ENCODE assay signal across 8 mouse cellular contexts in the genomic region with DNA sequence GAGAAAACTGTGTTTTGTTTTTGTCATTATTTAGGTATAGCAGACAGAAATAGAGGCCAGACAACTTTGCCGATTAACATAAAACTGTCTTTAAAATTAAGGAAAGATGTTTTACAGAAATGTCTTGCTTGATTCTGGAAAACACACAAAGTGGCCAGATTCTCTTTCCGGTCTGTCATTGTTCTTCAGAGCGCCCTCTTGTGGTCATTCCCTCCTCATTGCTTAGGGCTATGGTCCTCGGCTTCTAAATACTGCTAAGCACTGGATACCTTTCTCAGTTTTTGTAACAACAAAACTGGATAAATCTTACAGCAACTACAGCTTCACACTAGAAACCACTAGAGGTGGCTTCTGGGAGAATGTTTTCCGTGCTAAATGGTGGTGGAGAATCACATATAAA.
DNase-seq lines count a peak whose midpoint lies in the region; ATAC-seq and TF ChIP-seq lines count a peak whose summit lies in the region.

No protein-coding gene starts in this region.

- no peak overlapping the region for H3K4me3 ChIP-seq in hindbrain, embryonic 10.5 days
- H3K4me3 ChIP-seq in hindbrain, embryonic 13.5 days = no peak overlapping the region
- H3K4me3 ChIP-seq in G1E (ENCODE audit: low read depth, low read length) = no peak overlapping the region

- no peak overlapping the region for H3K27ac ChIP-seq in hindbrain, embryonic 10.5 days
- no peak overlapping the region for H3K27ac ChIP-seq in hindbrain, embryonic 13.5 days

- intact Hi-C loops in gastrocnemius, postnatal 14 days (cut with DNase I; ENCODE audit: low total_unique reads) = no loop called here
- intact Hi-C loops in left cerebral cortex, postnatal 36 days (cut with DNase I) = loop anchor here (5.0 kb wide), 1 partner anchor 1116 kb away; no protein-coding TSS in a partner anchor

- H3K4me2 ChIP-seq in hindbrain, embryonic 13.5 days = no peak overlapping the region

- 0 out of 2 replicates have a peak, but pooled peaks have one; percentile 18 for TF ChIP-seq CTCF in G1E (IDR thresholded peaks at IDR 0.05; ENCODE audit: low read depth, low read length)

- ATAC-seq in hindbrain, embryonic 13.5 days (ENCODE audit: low FRiP score) = no peak
- no peak for ATAC-seq in G1E (ENCODE audit: extremely low read depth, insufficient number of reproducible peaks, low FRiP score, poor library complexity, severe bottlenecking)
- no peak for ATAC-seq in monocyte, adult 5-6 weeks (replicated peaks; ENCODE audit: insufficient number of reproducible peaks, low FRiP score, low TSS enrichment, poor library complexity, severe bottlenecking)

- 37% methylated on average over 5 of the region's 5 CpGs for WGBS in hindbrain, embryonic 10.5 days
- 45% methylated on average over 5 of the region's 5 CpGs for WGBS in hindbrain, embryonic 13.5 days

- H3K9ac ChIP-seq in hindbrain, embryonic 13.5 days = no peak overlapping the region

- H3K27me3 ChIP-seq in hindbrain, embryonic 10.5 days (ENCODE audit: insufficient read depth, poor library complexity, severe bottlenecking) = no peaks in the 10 kb centered on the region
- H3K27me3 ChIP-seq in hindbrain, embryonic 13.5 days = no peaks in the 10 kb centered on the region
- no peaks in the 10 kb centered on the region for H3K27me3 ChIP-seq in G1E (ENCODE audit: insufficient read depth, low read length)

- peak; percentile 36 for DNase-seq in hindbrain, embryonic 10.5 days (ENCODE audit: low spot score)
- no peak for DNase-seq in G1E (ENCODE audit: low spot score)
- peak; percentile 10 for DNase-seq in c-Kit-positive CD71-positive TER-119-positive erythroid progenitor cells, embryonic 14.5 days (ENCODE audit: low spot score)
- DNase-seq in gastrocnemius, postnatal 14 days = peak; percentile 14
- DNase-seq in left cerebral cortex, postnatal 36 days (ENCODE audit: low spot score in 2 of 2) = peak; percentile 37 to 43
- DNase-seq in retina, adult 2 months (ENCODE audit: low read depth, low spot score) = peak; percentile 22

- peaks cover 5% of the 10 kb centered on the region; the same call in 1 of the 2 replicates for H3K4me1 ChIP-seq in hindbrain, embryonic 10.5 days (replicated peaks)
- H3K4me1 ChIP-seq in hindbrain, embryonic 13.5 days (replicated peaks) = no peaks in the 10 kb centered on the region
- H3K4me1 ChIP-seq in G1E (ENCODE audit: insufficient read depth, low read depth, low read length) = no peaks in the 10 kb centered on the region

- H3K36me3 ChIP-seq in hindbrain, embryonic 10.5 days = no peaks in the 10 kb centered on the region
- H3K36me3 ChIP-seq in hindbrain, embryonic 13.5 days = no peaks in the 10 kb centered on the region
- H3K36me3 ChIP-seq in G1E (replicated peaks) = no peaks in the 10 kb centered on the region

- no peaks in the 10 kb centered on the region for H3K9me3 ChIP-seq in hindbrain, embryonic 10.5 days
- H3K9me3 ChIP-seq in hindbrain, embryonic 13.5 days = no peaks in the 10 kb centered on the region
- H3K9me3 ChIP-seq in G1E (replicated peaks) = no peaks in the 10 kb centered on the region
